Mouse (Mus musculus): Measurements from ENCODE around the gene Htr1d. TPM values are rescaled to one million over a fixed set of nuclear protein-coding genes. Genes with fewer than 3 reads are reported as not detected.

Gene Htr1d
- total RNA-seq, 2 experiments from 2014 or later, result not detected

- no peak for DNase-seq
- intact Hi-C loops (cut with DNase I), result no loop called here
Measured at GRCm38 (mm10) chr4:136486549-136486948, 63.2 kb downstream of the Htr1d start.

Other genes starting within 250 kb of the Htr1d start
- gene Asap3, start 217.2 kb upstream of the Htr1d start, total RNA-seq (2021), result 10 to 100 TPM; 11.6 to 12.8 TPM
- 10 to 100 TPM; 77.1 to 77.6 TPM for gene Tcea3, start 175.8 kb upstream of the Htr1d start, total RNA-seq (2021)
- 10 to 100 TPM; 56.1 to 64.2 TPM for gene Zfp46, start 138.8 kb upstream of the Htr1d start, total RNA-seq (2021)
- 10 to 100 TPM; 47.8 to 51.5 TPM for gene Hnrnpr, start 112.6 kb upstream of the Htr1d start, total RNA-seq (2021)
- gene 6030445D17Rik, start 38.7 kb downstream of the Htr1d start, total RNA-seq (2021), result under 1 TPM; 0.41 to 0.79 TPM
- gene Luzp1, start 46.2 kb downstream of the Htr1d start, total RNA-seq (2021), result 10 to 100 TPM; 55.7 to 57.1 TPM
- gene Kdm1a, start 179.2 kb downstream of the Htr1d start, total RNA-seq (2021), result 10 to 100 TPM; 33.5 to 37.6 TPM
- gene Tex46, start 186.9 kb downstream of the Htr1d start, total RNA-seq (2021), result not detected
- gene Lactbl1, start 199.1 kb downstream of the Htr1d start, total RNA-seq (2021), result not detected

Data from heart, postnatal 14 days (tissue).